Mouse (Mus musculus): ENCODE results near the gene Man1a. TPM values are rescaled to one million over a fixed set of nuclear protein-coding genes. Genes with fewer than 3 reads are reported as not detected.

The Man1a gene
- polyA plus RNA-seq, 1 experiment from 2014 or later, result 3.8 TPM

GRCm38 (mm10) chr10:54066683-54067082 is 9.7 kb downstream of the Man1a start:
- ATAC-seq, result no peak
- Histone ChIP-seq H3K9ac (replicated peaks; ENCODE audit: low read depth, low read length) (no peak overlapping the region), H3K9me3 (ENCODE audit: control insufficient read depth, low read length) (no peaks in the 10 kb centered on the region)

GRCm38 (mm10) chr10:54063551-54064260 is 12.7 kb downstream of the Man1a start:
- Histone ChIP-seq H3K9ac (replicated peaks; ENCODE audit: low read depth, low read length) (no peak overlapping the region), H3K9me3 (ENCODE audit: control insufficient read depth, low read length) (no peaks in the 10 kb centered on the region), H3K27me3 (replicated peaks; ENCODE audit: control insufficient read depth, insufficient read depth, low read length) (no peaks in the 10 kb centered on the region), H3K36me3 (ENCODE audit: control insufficient read depth, insufficient read depth) (no peaks in the 10 kb centered on the region), H3K4me3 (replicated peaks; ENCODE audit: low read length) (no peak overlapping the region), H3K4me1 (replicated peaks; ENCODE audit: control insufficient read depth, insufficient read depth, low read length) (no peaks in the 10 kb centered on the region), H3K27ac (ENCODE audit: low read length) (no peak overlapping the region), H3K4me2 (ENCODE audit: low read length) (no peak overlapping the region)
- WGBS, result 62% methylated on average over 8 of the region's 8 CpGs
- ATAC-seq, result no peak

More at GRCm38 (mm10) chr10:54066683-54067082, 9.7 kb downstream of the Man1a start:
- Histone ChIP-seq H3K4me1 (replicated peaks; ENCODE audit: control insufficient read depth, insufficient read depth, low read length) (no peaks in the 10 kb centered on the region), H3K4me2 (ENCODE audit: low read length) (no peak overlapping the region), H3K4me3 (replicated peaks; ENCODE audit: low read length) (no peak overlapping the region), H3K27ac (ENCODE audit: low read length) (no peak overlapping the region), H3K27me3 (replicated peaks; ENCODE audit: control insufficient read depth, insufficient read depth, low read length) (no peaks in the 10 kb centered on the region), H3K36me3 (ENCODE audit: control insufficient read depth, insufficient read depth) (no peaks in the 10 kb centered on the region)

GRCm38 (mm10) chr10:54062835-54063234 is 13.6 kb downstream of the Man1a start:
- no peak for ATAC-seq
- Histone ChIP-seq H3K27me3 (replicated peaks; ENCODE audit: control insufficient read depth, insufficient read depth, low read length) (no peaks in the 10 kb centered on the region), H3K4me2 (ENCODE audit: low read length) (no peak overlapping the region), H3K9ac (replicated peaks; ENCODE audit: low read depth, low read length) (no peak overlapping the region), H3K27ac (ENCODE audit: low read length) (no peak overlapping the region), H3K4me3 (replicated peaks; ENCODE audit: low read length) (no peak overlapping the region), H3K4me1 (replicated peaks; ENCODE audit: control insufficient read depth, insufficient read depth, low read length) (no peaks in the 10 kb centered on the region), H3K36me3 (ENCODE audit: control insufficient read depth, insufficient read depth) (no peaks in the 10 kb centered on the region), H3K9me3 (ENCODE audit: control insufficient read depth, low read length) (no peaks in the 10 kb centered on the region)
- 85% methylated on average over 11 of the region's 11 CpGs for WGBS

GRCm38 (mm10) chr10:54061159-54061558 is 15.2 kb downstream of the Man1a start:
- Histone ChIP-seq H3K36me3 (ENCODE audit: control insufficient read depth, insufficient read depth) (no peaks in the 10 kb centered on the region), H3K4me3 (replicated peaks; ENCODE audit: low read length) (no peak overlapping the region), H3K27ac (ENCODE audit: low read length) (no peak overlapping the region), H3K9ac (replicated peaks; ENCODE audit: low read depth, low read length) (no peak overlapping the region), H3K4me2 (ENCODE audit: low read length) (no peak overlapping the region), H3K27me3 (replicated peaks; ENCODE audit: control insufficient read depth, insufficient read depth, low read length) (no peaks in the 10 kb centered on the region), H3K9me3 (ENCODE audit: control insufficient read depth, low read length) (no peaks in the 10 kb centered on the region), H3K4me1 (replicated peaks; ENCODE audit: control insufficient read depth, insufficient read depth, low read length) (no peaks in the 10 kb centered on the region)
- no peak; the same call in 1 of the 2 replicates for ATAC-seq
- WGBS, result 95% methylated on average over 4 of the region's 4 CpGs

- Histone ChIP-seq H3K9ac (replicated peaks; ENCODE audit: low read depth, low read length) (no peak overlapping the region), H3K4me2 (ENCODE audit: low read length) (no peak overlapping the region), H3K4me3 (replicated peaks; ENCODE audit: low read length) (no peak overlapping the region), H3K36me3 (ENCODE audit: control insufficient read depth, insufficient read depth) (no peaks in the 10 kb centered on the region), H3K9me3 (ENCODE audit: control insufficient read depth, low read length) (no peaks in the 10 kb centered on the region), H3K27me3 (replicated peaks; ENCODE audit: control insufficient read depth, insufficient read depth, low read length) (no peaks in the 10 kb centered on the region), H3K27ac (ENCODE audit: low read length) (no peak overlapping the region), H3K4me1 (replicated peaks; ENCODE audit: control insufficient read depth, insufficient read depth, low read length) (no peaks in the 10 kb centered on the region)
- WGBS, result 68% methylated on average over 7 of the region's 7 CpGs
- ATAC-seq, result no peak
Observed at GRCm38 (mm10) chr10:54060587-54060986, 15.8 kb downstream of the Man1a start.

- no peaks in the 10 kb centered on the region for H3K9me3 ChIP-seq (ENCODE audit: control insufficient read depth, low read length)
- no peak overlapping the region for H3K4me3 ChIP-seq (replicated peaks; ENCODE audit: low read length)
- no peaks in the 10 kb centered on the region for H3K27me3 ChIP-seq (replicated peaks; ENCODE audit: control insufficient read depth, insufficient read depth, low read length)
- no peaks in the 10 kb centered on the region for H3K36me3 ChIP-seq (ENCODE audit: control insufficient read depth, insufficient read depth)
- no peak overlapping the region for H3K4me2 ChIP-seq (ENCODE audit: low read length)
- no peak overlapping the region for H3K9ac ChIP-seq (replicated peaks; ENCODE audit: low read depth, low read length)
- H3K27ac ChIP-seq (ENCODE audit: low read length), result no peak overlapping the region
- H3K4me1 ChIP-seq (replicated peaks; ENCODE audit: control insufficient read depth, insufficient read depth, low read length), result no peaks in the 10 kb centered on the region
- 58% methylated on average over 6 of the region's 6 CpGs for WGBS
- ATAC-seq, result peak; percentile 57
Observed at GRCm38 (mm10) chr10:54059679-54060249, 16.6 kb downstream of the Man1a start.

- H3K27me3 ChIP-seq (replicated peaks; ENCODE audit: control insufficient read depth, insufficient read depth, low read length), result no peaks in the 10 kb centered on the region
- no peak overlapping the region for H3K4me2 ChIP-seq (ENCODE audit: low read length)
- WGBS, result 32% methylated on average over 3 of the region's 3 CpGs
- H3K27ac ChIP-seq (ENCODE audit: low read length), result no peak overlapping the region
- H3K9me3 ChIP-seq (ENCODE audit: control insufficient read depth, low read length), result no peaks in the 10 kb centered on the region
- ATAC-seq, result no peak
- no peaks in the 10 kb centered on the region for H3K4me1 ChIP-seq (replicated peaks; ENCODE audit: control insufficient read depth, insufficient read depth, low read length)
- H3K9ac ChIP-seq (replicated peaks; ENCODE audit: low read depth, low read length), result no peak overlapping the region
- H3K4me3 ChIP-seq (replicated peaks; ENCODE audit: low read length), result no peak overlapping the region
- H3K36me3 ChIP-seq (ENCODE audit: control insufficient read depth, insufficient read depth), result no peaks in the 10 kb centered on the region
Observed at GRCm38 (mm10) chr10:54059092-54059496, 17.3 kb downstream of the Man1a start.

- Histone ChIP-seq H3K27ac (ENCODE audit: low read length) (no peak overlapping the region), H3K4me1 (replicated peaks; ENCODE audit: control insufficient read depth, insufficient read depth, low read length) (no peaks in the 10 kb centered on the region), H3K4me3 (replicated peaks; ENCODE audit: low read length) (no peak overlapping the region), H3K27me3 (replicated peaks; ENCODE audit: control insufficient read depth, insufficient read depth, low read length) (no peaks in the 10 kb centered on the region), H3K9me3 (ENCODE audit: control insufficient read depth, low read length) (no peaks in the 10 kb centered on the region), H3K36me3 (ENCODE audit: control insufficient read depth, insufficient read depth) (no peaks in the 10 kb centered on the region), H3K9ac (replicated peaks; ENCODE audit: low read depth, low read length) (no peak overlapping the region), H3K4me2 (ENCODE audit: low read length) (no peak overlapping the region)
- WGBS, result 80% methylated on average over 3 of the region's 3 CpGs
- no peak for ATAC-seq
Observed at GRCm38 (mm10) chr10:54058657-54059056, 17.8 kb downstream of the Man1a start.

GRCm38 (mm10) chr10:54054188-54054587 is 22.2 kb downstream of the Man1a start:
- Histone ChIP-seq H3K4me2 (ENCODE audit: low read length) (no peak overlapping the region), H3K9me3 (ENCODE audit: control insufficient read depth, low read length) (no peaks in the 10 kb centered on the region), H3K4me1 (replicated peaks; ENCODE audit: control insufficient read depth, insufficient read depth, low read length) (no peaks in the 10 kb centered on the region), H3K36me3 (ENCODE audit: control insufficient read depth, insufficient read depth) (no peaks in the 10 kb centered on the region), H3K9ac (replicated peaks; ENCODE audit: low read depth, low read length) (no peak overlapping the region), H3K4me3 (replicated peaks; ENCODE audit: low read length) (no peak overlapping the region), H3K27me3 (replicated peaks; ENCODE audit: control insufficient read depth, insufficient read depth, low read length) (no peaks in the 10 kb centered on the region), H3K27ac (ENCODE audit: low read length) (no peak overlapping the region)
- WGBS, result 84% methylated on average over 4 of the region's 4 CpGs
- ATAC-seq, result no peak

Measured in forebrain, embryonic 16.5 days (tissue).